Mouse (Mus musculus): ENCODE measurements at regions not wholly inside any gene's neighbourhood (a gene's known extent, or its start where the extent isn't known, plus 50 kb on each side); places are given as distances from the start of the nearest gene placed in this dataset.

- TF ChIP-seq CTCF (IDR thresholded peaks at IDR 0.05), result no peak
- TF ChIP-seq POLR2A (IDR thresholded peaks at IDR 0.05; ENCODE audit: insufficient read depth, low read depth, low read length), result no peak
Observed at GRCm38 (mm10) chr5:77481811-77482210, 74.0 kb upstream of the Igfbp7 start.

Measured in heart, adult 2 months (tissue).